Mouse (Mus musculus) right cerebral cortex, postnatal 4 days (tissue): ENCODE data around the gene Ankrd65.
A peak's percentile ranks its signal among the peaks of the same experiment; 100 is the strongest.
"Not testable (repeated sequence)": the region's sequence is repeated elsewhere in the genome, so short reads cannot be mapped to it uniquely, and the experiment has no call there.

Experiments
- DNase-seq: peaks from one replicate; pipeline ENCODE4 v3.0.0-alpha.2; 2022

The Ankrd65 gene

GRCm38 (mm10) chr4:155790021-155790489 lies at the start of gene Ankrd65:
TSS of gene Ankrd65 (plus strand) at chr4:155790439.
- DNase-seq = no peak

- DNase-seq = not testable (repeated sequence)
These were observed 49.6 kb upstream of the Ankrd65 start for GRCm38 (mm10) chr4:155740681-155741080.

GRCm38 (mm10) chr4:155742684-155743083 lies 47.6 kb upstream of the Ankrd65 start:
- no peak for DNase-seq

- DNase-seq = no peak
These were observed 45.8 kb upstream of the Ankrd65 start for GRCm38 (mm10) chr4:155744474-155744873.

GRCm38 (mm10) chr4:155745136-155745535 lies 45.1 kb upstream of the Ankrd65 start:
- no peak for DNase-seq

DNA sequence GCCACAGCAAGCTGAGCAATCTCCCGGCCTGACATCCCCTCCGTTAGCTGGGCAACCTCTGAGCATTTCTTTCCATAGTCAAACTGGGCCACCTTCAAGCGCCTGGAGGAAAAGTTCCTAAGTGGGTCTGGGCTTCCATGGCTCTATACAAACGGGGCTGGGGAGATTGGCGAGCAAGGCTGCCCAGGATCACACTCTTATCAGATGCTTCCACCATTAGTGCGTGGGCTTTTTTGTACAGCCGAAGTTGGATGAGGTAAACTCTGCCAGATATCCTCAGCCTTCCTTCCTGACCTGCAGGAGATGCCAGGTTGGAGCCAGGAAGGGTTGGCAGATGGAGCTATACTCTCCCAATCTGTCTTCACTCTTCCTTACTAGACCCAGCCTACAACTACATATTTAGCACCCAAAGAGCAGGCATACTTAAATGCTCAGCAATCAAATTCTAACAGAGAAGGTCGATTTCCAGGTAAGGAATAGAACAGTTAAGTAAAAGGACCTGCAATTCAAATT lies 44.1 kb upstream of the Ankrd65 start:
- no peak for DNase-seq

DNA sequence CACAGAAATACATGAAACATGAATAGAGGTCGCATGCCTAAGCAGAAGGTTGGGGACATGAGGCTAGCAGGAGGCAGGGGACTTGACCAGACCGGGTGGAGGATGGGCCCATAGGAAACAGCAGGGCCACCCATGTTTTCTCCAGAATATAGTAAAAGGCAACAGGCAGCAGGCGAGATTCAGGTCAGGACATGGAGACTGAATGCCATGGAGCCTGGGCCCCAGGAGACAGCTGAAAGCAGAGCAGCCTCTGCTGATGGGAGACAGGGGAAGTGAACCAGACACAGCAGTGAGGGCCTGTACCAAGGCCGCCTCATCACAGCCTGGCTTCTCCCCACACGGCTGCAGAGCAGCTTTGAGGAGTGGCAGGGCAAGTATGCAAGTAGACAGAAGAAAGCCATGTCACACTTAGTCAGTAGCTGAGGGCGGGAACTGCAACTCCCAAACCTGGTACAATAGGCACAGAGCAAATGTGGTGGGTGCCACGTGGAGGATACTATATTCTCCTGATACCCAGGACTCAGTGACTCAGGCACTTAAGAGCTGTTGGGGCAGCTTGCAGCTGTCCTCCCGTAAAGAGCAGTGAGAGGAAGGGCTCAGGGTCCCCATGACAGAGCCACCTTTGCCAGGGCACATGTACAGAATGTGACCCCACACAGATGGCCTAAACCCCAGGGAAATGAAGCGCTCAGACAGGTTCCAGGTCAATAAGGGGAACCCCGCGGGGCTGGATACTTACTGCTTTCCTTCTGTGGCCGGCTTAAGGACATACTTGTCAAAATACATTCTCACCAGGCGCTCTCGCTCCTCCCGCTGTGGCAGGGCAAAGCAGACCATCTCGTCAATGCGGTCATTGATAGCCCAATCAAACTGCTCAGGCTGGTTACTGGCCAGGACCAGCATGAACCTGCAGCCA lies 43.4 kb upstream of the Ankrd65 start:
- no peak for DNase-seq

GRCm38 (mm10) chr4:155757011-155757410 lies 33.2 kb upstream of the Ankrd65 start:
- DNase-seq = no peak

DNA sequence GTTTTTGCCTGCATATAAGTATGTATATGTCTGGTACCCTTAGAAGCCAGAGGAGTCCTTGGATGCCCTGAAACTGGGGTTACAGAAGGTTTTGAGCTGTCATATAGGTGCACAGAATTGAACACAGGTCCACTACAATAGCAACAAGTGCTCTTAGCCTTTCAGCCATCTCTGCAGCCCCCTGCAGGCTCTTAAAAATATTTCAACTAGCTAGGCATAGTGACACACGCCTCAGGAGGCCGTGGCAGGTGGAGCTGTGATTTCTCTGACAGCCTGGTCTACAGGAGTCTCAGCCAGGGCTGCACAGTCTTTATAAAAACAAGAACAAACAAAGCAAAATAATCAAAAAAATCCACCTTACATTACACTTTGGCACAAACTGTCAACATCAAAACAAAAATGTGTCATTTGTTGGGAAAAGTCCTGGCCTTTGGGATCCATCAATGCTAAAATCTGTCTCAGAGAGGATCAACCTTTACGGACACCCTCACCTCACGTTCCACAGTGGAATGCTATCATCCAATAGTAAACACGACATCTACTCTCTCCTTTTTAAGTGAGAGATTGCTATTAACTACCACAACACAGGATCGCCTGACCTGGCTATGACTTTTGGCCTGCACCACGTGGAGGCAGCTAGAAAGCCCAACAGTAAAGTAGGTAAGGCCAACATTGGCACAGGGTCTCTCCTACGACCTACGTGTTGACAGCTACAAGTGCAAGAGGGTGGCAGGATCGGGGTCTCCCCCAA lies 30.2 kb upstream of the Ankrd65 start:
- no peak for DNase-seq

GRCm38 (mm10) chr4:155760613-155761355 lies 29.5 kb upstream of the Ankrd65 start, which contains the start of gene Atad3a:
TSS of gene Atad3a (minus strand) at chr4:155761093.
- peak; percentile 98 for DNase-seq

DNA sequence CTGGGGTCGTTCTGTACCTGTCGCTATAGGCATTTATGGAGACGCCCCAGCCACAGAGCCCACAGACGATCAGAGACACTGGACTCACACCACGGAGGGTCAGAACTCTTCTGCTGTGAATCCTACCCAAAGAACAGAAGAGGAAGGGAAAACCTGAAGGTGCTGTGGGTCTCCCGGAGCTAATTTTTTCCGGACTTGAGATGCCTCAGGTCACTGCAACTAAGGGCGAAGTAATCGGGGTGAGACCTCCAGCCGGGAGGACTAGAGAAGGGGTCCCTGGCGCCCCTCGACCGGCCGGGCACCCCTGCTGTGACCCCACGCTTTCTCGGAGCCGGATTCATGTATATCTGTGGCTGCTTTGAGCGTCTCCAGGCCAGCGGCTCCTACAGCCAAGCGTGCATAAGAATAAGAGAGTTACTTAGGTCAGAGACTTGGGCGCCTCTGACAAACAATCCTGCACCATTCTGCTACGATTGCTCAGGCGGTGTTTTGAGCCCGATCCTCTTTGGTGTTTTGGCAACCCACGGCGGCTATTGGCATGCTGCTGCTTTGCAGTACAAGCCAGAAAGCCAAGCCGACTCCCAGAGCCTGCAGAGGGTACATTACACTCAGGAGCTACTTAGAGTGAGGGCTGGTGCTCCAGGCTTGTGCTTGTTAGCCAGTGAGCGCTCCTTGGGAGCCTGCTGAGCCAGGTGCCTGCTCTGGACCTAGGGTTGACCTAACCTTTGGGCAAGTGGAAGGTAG lies 28.7 kb upstream of the Ankrd65 start:
- no peak for DNase-seq

GRCm38 (mm10) chr4:155762357-155762756 lies 27.9 kb upstream of the Ankrd65 start:
- DNase-seq = no peak

DNA sequence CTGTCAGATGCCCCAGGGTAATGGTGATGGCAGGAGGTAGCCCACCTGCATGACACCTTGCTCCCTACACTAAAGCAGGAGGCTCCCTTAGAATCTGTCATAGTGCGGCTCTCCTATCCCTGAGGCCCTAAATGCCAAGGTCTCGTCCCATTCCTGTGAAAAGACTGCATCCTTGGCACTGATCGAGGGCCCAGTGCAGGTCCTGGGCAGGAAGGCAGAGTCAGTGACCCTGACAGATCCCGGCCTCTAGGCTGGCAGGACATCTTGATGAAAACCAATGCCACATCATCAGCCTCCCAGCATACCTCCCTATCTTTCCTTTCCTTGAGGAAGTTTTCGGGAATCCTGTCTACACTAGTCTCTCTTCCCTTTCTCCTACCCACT lies 20.8 kb upstream of the Ankrd65 start:
- DNase-seq = no peak

- peak; percentile 90 for DNase-seq
These were observed 20.2 kb upstream of the Ankrd65 start for GRCm38 (mm10) chr4:155769880-155770512.

DNA sequence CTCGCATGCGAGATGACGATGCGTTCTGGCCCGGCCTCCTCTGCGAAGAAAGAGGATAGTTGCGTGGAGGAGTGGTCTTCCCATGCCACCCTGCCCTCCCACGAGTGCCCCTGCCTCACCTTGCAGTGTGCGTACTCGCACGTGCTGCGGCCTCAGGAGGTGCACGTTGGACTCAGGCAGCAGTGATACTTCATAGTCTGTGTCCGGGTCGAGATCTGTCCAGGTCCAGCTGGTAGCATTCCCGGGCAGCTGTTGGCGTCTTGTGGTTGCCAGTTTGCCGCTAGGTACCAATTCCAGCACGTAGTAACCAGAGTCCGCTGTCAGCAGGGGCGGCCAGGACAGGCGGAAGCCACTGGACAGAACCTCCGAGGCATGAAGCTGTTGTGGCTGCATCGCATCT lies 19.6 kb upstream of the Ankrd65 start:
- DNase-seq = no peak

GRCm38 (mm10) chr4:155771706-155772105 lies 18.5 kb upstream of the Ankrd65 start:
- DNase-seq = no peak

- no peak for DNase-seq
These were observed 17.5 kb upstream of the Ankrd65 start for GRCm38 (mm10) chr4:155772786-155773185.

- DNase-seq = no peak
These were observed 16.7 kb upstream of the Ankrd65 start for GRCm38 (mm10) chr4:155773335-155774078.

- peak; percentile 79 for DNase-seq
These were observed 15.9 kb upstream of the Ankrd65 start, which contains the start of gene Vwa1 for GRCm38 (mm10) chr4:155774280-155774754. TSS of gene Vwa1 (minus strand) at chr4:155774698.

GRCm38 (mm10) chr4:155774971-155775740 lies 15.1 kb upstream of the Ankrd65 start:
- DNase-seq = peak; percentile 51
